Mouse (Mus musculus) right cerebral cortex, postnatal 10 days (tissue): Measurements from ENCODE around the gene Upk3b.
"Not testable (repeated sequence)": the region's sequence is repeated elsewhere in the genome, so short reads cannot be mapped to it uniquely, and the experiment has no call there.

Experiments used
- DNase-seq, 2 experiments: peaks; one replicate each; pipeline ENCODE4 v3.0.0; 2021; ENCODE audit warnings: low spot score in 2 of 2

Upk3b gene

DNA sequence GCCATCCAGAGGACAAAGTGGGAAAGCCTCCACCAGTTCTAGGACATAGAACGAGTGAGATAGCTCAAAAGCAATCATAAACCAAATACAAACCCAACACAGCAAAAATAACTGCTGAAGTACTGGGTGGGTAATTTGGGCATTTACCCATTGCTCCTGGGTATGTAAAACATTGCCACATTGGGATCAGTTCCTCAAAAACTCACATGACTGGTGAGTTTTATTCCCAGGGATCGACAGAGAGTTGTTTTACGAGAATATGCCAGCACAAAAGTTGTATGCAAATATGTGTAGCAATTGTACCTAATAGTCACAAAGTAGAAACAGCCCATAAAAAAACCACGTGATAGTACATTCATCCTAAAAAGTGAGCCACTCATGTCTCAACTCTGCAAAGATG, 3.4 kb upstream of the Upk3b start:
- DNase-seq = no peak

- no peak for DNase-seq
Measured at GRCm38 (mm10) chr5:136035285-136035684, 3.0 kb upstream of the Upk3b start.

DNA sequence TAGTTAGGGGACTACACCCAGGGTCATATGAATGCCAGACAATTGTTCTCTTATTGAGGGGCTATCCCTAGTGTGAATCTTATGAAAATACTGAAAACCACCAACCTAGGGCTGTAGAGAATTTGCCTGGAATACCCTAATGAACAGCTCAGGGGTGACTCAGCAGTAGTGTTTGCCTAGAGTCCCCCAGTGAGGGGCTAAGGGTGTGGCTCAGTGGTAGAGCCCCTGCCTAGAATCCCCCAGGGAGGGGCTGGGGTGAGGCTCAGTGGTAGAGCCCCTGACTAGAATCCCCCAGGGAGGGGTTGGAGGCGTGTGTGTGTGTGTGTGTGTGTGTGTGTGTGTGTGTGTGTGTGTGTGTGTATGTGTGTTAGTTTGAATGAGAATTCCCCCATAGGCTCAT, 1.6 kb upstream of the Upk3b start:
- DNase-seq = no peak

DNA sequence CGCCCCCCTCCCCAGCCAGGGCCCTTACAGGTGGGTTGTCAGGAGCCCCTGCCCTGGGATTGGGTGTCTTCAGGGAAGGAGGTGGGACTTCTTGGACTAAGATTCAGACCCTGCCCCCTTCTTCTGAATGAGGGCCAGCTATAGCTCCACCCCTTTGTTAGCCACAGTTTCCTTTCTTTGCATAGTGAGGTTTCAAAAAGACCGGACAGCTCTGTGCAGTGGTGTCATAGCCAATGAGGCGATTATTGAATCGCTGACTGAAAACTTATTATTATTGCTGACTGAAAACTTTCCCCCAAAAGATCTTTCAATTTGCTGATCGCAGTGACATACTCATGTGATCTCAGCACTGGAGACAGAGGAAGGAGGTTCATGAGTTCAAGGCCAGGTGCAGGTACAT, 1.9 kb downstream of the Upk3b start:
- no peak for DNase-seq

DNA sequence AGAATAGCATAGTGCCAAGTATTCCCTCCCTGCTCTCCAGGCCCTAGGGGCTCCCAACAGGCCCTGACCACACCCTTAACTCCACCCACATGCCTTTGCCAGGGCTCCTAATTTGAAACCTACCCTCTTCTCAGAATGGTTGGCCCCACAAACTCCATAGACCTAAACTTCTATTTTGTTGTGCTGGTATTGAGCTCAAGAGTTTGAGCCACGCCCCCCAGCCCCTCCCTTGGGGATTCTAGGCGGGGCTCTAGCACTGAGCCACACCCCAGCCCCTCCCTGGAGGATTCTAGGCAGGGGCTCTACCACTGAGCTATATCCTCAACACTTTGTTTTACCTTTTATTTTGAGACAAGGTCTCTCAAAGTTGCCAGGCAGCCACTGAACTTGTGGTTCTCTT, 3.0 kb downstream of the Upk3b start:
- no peak for DNase-seq

DNA sequence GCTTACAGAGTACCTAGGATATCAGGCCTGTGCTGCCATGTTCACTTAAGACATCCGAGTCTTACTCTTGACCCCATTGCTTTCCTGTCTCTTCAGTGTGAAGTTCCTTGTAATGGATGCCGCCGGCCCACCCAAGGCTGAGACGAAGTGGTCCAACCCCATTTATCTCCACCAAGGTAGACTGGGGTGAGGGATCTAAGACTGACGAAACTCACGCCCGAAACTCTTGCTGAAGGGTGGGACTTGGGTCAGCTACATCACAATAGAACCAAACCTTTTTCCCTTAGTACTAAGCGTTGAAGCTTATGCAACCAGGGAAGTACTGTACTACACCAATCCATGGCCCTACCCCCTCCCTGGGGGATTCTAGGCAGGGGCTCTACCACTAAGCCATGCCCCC, 3.4 kb downstream of the Upk3b start:
- DNase-seq = no peak

DNA sequence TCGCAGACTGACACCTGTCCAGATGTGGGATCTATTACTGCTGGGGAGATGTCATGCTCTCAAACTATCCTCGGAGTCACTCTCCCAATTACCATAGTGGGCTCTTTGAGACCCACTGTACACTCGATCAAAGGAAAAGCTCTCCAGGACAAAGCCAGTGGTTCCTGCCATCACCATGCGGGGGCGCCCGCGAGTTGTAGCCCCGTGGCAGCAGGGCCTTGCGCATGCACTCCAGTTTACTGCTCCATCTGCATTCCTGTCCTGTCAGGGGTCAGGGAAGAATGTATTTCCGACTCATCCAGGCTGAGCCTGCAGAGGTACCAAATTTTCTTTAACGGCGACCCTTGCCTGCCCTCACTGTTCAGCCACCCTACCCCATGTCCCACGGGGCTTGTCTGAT, 6.6 kb downstream of the Upk3b start:
- no peak for DNase-seq

GRCm38 (mm10) chr5:136045408-136045807, 7.1 kb downstream of the Upk3b start:
- DNase-seq = no peak

DNA sequence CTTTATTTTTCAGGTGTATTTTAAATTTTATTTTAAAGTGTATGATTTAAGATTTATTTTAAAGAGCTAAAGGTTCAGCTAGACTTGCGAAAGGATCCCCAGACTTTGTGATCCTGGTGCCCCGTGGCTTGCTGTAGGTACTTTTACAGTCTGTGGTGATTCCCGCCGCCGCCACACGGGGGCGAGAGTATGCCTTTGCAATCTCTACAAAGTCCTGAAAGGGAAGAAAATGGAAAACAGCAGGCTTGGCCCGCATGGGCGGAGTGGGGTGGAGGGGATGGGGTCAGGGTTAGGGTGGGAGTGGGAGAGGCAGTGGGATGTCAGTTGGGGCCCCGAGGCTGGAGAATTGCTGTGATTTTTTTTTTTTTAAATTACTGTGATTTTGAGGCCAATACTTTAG, 7.7 kb downstream of the Upk3b start:
- peak; percentile 74 to 88 for DNase-seq

GRCm38 (mm10) chr5:136048541-136048940, 10.2 kb downstream of the Upk3b start:
- DNase-seq = not testable (repeated sequence)

DNA sequence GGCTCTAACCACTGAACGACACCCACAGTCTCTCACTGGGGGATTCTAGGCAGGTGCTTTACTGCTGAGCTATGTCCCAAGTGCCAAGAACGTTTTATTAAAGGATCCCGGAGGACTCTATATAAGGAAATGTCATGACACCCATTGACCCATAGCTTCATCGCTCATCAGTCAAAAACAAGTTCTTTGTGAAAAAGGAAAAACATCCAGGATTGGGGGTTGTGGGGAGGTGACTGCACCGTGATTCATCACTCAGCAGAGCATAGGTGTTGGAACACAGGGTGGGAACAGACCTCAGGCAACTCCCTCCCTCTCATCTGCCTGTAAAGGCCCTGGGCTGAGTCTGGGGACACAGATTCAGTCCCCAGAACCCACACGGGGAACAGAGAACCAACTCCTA, 11.6 kb downstream of the Upk3b start:
- no peak for DNase-seq

GRCm38 (mm10) chr5:136051231-136052085, 13.2 kb downstream of the Upk3b start:
- peak; percentile 39 to 55 for DNase-seq

GRCm38 (mm10) chr5:136052861-136053655, 14.8 kb downstream of the Upk3b start:
- DNase-seq = no peak

- no peak for DNase-seq
Measured at GRCm38 (mm10) chr5:136054301-136055077, 16.2 kb downstream of the Upk3b start, which contains the start of gene Upk3bl. Gene Upk3bl (plus strand): TSS chr5:136054492.

DNA sequence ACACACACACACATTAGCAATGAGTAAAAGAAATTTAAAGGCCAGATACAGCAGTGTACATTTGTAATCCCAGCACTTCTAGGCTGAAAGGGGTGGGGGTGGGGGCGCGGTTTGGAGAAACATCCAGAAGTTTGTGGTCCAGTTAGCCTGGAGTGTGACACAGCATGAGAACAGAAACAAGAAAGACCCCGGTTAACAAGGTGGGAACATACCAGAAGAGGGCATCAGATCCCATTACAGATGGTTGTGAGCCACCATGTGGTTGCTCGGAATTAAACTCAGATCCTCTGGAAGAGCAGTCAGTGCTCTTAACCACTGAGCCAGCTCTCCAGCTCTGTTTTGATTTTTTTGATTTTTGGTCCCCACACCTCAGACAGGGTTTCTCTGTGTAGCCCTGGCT, 17.8 kb downstream of the Upk3b start:
- no peak for DNase-seq

DNA sequence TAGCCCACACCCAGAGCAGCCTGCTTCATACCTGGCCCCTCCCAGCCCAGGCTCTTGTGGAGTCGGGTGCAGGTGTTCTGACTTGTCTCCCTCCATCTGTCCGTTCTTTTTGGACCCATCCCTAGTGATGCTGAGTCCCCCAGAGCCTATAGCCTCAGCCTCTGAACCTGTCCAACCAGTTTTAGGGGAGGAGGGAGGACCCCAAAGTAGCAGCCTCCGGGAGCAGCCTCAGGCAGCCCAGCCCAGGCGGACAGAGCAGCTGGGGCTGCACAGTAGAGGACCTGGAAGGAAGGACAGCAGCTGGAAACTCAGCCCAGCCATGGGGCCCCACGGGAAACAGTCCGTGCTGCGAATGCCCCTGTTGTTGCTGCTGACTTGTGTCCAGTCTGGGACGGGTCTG, 18.8 kb downstream of the Upk3b start:
- no peak for DNase-seq

DNA sequence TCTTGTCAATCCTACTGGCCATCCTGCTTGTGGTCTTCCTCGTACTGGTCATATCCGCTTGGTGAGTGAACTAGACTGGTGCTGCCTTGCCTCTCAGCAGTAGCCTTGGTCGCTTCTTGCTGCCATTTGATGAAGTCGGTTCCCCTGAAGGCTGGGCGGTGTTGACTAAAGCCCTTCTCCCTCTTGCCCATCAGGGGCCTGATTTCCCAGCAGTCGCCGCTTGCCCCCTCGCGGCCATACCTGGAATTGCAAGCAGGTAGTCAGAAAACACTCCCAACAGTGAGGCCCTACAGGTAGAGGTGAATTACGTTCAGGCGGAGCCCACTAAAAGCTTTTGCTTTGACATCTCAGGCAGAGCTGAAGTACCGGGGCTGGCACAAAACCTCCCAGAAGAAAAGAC, 23.3 kb downstream of the Upk3b start:
- DNase-seq = peak; percentile 70 to 82

GRCm38 (mm10) chr5:136063920-136064319, 25.6 kb downstream of the Upk3b start:
- no peak for DNase-seq

- DNase-seq = not testable (repeated sequence)
Measured at GRCm38 (mm10) chr5:136066404-136067148, 28.3 kb downstream of the Upk3b start.

DNA sequence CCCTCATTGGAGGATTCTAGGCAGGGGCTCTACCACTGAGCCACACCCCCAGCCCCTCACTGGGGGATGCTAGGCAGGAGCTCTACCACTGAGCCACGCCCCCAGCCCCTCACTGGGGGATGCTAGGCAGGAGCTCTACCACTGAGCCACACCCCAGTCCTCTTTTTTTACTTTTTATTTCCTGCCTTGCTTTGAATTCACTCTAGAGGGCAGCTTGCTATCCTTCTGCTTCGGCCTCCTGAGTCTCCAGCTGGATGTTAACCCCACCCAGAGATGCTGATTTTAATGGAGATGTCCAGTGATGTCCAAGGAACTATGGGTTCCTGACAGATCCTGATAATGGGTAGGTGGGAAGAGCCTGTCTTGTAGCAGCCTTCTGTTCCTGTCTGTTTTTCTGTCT, 31.1 kb downstream of the Upk3b start:
- DNase-seq = no peak

GRCm38 (mm10) chr5:136073051-136073450, 34.8 kb downstream of the Upk3b start:
- DNase-seq = no peak
